Mouse (Mus musculus): ENCODE measurements around the gene Hmox2.
"Not testable (repeated sequence)": the region's sequence is repeated elsewhere in the genome, so short reads cannot be mapped to it uniquely, and the experiment has no call there.

The Hmox2 gene

DNA sequence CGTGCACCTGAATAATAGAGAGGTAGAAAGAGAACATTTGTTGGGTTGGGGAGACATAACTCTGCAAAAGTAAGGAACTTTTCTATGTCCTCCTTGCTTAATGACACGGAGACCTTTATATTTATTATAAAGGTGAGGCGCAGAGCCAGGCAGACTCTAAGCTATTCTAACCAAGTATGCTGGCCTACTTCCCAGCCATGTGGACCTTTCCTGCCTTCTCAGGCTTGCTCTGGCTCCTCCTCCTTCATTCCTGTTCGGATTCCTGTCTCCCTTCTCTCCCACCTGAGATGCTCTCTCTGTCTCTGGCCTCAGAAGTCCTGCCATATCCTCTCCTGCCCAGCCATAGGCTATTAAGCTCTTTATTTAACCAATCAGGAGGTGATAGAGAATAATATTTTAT is 895 bp upstream of the Hmox2 start:
- in situ Hi-C loops (cut with MboI) = no loop called here

DNA sequence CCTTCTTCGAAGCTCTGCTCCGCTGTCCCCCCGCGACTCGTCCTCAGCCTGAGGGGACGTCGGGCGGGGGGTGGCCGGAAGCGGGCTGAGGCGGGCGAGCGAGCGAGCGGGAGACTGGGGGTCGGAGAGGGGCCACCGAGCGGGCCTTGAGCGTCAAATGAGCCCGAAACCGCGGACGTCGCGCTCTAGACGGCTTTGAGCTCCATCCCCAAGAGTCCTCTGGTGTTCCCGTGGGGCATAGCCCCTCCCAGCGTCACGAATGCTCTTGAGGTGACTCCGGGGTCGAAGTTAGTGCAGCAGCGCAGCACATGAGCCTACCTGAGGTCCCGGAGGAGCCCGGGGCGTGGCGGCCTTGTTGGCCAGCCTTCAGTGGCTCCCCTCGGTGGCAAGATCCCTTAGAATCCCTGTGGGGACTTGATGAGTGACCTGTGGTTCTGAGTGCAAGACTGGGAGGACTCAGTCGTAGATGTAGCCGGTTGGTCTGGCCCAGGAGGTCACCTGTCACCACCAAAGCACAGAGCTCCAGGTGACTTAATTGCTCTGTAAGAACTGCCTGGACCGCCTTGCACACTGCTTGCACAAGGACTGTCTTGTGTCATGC is 467 bp downstream of the Hmox2 start:
- in situ Hi-C loops (cut with MboI) = no loop called here

GRCm38 (mm10) chr16:4727526-4727925 is 1.4 kb downstream of the Hmox2 start:
- in situ Hi-C loops (cut with MboI) = no loop called here

DNA sequence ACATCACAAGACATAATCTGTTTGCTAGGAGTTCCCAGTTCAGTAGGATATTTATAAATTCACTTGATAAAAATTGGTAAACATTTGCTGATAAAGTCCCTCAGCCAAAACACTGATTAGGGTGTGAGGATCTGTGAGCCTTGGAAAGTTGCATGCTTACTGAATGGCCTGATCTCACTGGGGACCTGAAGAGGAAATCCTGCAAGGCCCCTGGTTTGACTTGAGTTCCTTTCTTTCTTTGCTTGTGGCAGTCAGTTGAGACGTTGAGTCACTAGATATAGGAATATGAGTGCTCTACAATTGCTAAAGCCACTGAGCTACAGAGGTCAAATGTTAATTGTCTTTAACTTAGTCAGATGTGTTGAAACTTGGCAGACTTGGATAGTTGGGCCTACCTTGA is 1.8 kb downstream of the Hmox2 start:
- in situ Hi-C loops (cut with MboI) = no loop called here

DNA sequence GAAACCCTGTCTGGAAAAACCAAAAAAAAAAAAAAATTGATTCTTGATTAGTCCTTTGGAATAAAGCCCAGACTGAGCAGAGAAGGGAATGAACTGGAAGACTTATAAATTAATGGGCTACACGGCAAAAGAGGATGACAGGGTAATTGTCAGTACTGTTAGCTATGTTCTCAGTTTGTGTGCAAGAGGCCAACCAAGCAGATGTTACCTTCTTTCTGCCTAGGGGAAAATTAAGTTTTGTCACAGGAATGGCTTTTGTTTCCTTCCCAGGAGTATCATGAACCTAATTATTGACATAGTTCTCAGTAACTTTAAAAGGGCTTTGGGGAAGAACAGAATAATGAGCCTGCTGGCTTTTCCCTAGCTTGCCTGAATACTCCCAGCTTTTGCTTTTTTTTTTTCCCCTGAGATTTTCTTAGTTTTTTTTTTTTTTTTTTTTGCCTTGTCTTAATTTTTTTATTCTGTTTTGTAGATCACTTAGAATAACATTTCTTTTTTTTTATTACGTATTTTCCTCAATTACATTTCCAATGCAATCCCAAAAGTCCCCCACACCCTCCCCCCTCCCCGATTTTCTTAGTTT is 4.7 kb downstream of the Hmox2 start:
- in situ Hi-C loops (cut with MboI) = no loop called here

DNA sequence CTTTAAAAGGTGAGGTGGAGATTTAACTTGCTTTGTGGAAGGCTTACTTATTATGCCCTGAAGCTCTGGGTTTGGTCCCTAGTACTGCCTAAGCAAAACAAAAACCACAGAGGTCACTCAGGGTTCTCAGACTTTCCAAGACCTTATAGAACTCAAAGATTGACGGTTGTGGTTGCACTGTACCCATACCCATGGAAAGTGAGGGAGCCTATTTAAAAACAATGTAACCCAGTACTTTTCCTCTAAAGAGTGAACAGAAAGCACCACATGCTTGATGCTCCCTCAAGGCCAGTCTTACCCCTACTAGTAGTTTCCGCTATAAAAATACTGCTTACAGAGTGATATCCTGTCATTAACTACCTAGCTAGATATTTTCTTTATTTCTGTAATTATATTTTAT is 10.1 kb downstream of the Hmox2 start:
- in situ Hi-C loops (cut with MboI) = no loop called here

GRCm38 (mm10) chr16:4739994-4740393 is 13.8 kb downstream of the Hmox2 start:
- in situ Hi-C loops (cut with MboI) = no loop called here

GRCm38 (mm10) chr16:4742186-4742585 is 16.0 kb downstream of the Hmox2 start:
- in situ Hi-C loops (cut with MboI) = no loop called here

GRCm38 (mm10) chr16:4752155-4752554 is 26.0 kb downstream of the Hmox2 start:
- in situ Hi-C loops (cut with MboI) = no loop called here

- in situ Hi-C loops (cut with MboI) = no loop called here
Observed at GRCm38 (mm10) chr16:4754045-4754444, 27.9 kb downstream of the Hmox2 start.

DNA sequence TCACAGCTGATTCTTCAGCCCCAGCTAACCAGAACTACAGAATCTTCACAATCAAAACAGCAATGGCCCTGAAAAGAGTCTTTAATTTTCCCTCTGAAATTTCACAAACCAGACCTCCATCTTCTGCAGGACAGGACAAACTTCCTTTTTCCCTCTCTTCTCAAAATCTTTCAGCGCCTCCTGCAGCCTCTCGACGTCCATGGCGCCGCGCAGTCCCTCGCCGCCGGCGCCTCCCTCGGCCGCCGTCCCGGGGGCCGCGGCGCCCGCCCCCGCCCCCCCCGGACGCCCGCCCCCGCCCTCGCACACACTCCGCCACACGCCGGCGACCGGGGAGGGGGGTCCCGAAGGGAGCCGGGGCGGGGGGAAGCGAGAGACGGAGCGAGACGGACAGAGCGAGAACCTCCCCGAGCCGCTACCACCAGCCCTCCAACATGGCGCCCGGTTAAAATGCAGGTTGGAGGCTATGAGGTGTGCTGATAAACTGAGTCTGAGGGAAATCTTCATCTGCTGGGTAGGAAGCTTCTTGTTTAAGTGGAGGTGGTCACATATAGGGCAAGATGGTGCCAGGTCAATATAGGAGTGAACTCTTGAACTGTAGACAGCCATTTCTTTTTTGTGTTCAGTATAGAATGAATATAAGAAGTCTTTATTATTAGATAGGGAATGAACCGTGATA is 30.6 kb downstream of the Hmox2 start:
- in situ Hi-C loops (cut with MboI) = not testable (repeated sequence)

GRCm38 (mm10) chr16:4762437-4762836 is 36.3 kb downstream of the Hmox2 start:
- in situ Hi-C loops (cut with MboI) = no loop called here

DNA sequence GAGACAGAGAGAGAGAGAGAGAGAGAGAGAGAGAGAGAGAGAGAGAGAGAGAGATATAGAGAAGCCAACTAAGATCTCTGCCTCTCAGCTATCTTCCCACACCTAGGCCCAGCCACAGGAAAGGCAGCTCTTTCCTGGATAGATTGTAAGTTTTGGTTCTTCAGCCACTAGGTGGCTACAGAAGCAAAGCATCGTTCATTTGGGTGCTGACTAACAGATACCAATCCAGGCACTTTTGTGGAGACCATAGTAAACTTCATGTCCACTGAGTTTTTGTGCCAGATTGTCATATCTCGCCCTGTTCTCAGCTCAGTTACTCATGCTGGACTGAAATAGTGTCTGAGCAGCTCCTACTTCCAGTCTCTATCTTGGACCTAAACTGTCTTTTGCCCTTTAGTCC is 37.1 kb downstream of the Hmox2 start:
- in situ Hi-C loops (cut with MboI) = no loop called here

DNA sequence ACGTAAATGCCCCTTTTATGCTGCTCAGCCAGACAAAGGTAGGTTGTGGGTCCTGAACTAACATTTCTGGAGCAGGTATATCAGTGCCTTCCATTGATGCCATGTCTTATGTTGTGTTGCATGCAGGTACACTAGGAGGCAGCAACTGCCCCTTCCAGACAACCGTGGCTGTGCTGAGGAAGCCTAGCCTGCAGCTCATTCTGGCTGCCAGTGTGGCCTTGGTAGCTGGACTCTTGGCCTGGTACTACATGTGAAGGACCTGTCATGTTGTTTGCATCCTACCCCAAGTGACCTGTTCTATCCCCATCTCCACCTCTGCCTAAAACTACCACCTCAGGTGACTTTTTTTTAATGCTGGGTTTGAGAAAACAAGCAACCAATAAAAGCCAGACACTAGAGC is 39.7 kb downstream of the Hmox2 start:
- in situ Hi-C loops (cut with MboI) = no loop called here

GRCm38 (mm10) chr16:4767012-4767790 is 41.0 kb downstream of the Hmox2 start:
- in situ Hi-C loops (cut with MboI) = no loop called here

DNA sequence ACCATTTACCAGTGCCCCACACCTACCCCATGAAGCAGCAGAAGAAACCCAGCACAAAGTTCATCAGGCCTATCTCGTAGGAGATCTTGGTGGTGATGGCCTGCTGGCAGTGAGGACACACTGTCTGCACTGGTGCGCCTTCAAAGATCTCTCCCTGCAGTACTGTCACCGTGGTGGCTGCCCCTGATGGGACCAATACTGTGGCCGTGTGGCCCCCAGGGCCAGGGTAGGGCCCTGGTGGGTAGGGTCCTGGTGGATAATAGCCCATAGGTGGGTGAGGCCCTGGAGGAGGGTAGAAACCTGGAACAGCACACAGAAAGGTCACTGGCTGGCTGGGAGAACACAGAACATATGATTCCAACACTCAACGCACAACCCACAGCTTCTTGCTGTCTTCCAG is 42.6 kb downstream of the Hmox2 start:
- in situ Hi-C loops (cut with MboI) = no loop called here

- in situ Hi-C loops (cut with MboI) = no loop called here
Observed at GRCm38 (mm10) chr16:4773289-4773970, 47.3 kb downstream of the Hmox2 start.

DNA sequence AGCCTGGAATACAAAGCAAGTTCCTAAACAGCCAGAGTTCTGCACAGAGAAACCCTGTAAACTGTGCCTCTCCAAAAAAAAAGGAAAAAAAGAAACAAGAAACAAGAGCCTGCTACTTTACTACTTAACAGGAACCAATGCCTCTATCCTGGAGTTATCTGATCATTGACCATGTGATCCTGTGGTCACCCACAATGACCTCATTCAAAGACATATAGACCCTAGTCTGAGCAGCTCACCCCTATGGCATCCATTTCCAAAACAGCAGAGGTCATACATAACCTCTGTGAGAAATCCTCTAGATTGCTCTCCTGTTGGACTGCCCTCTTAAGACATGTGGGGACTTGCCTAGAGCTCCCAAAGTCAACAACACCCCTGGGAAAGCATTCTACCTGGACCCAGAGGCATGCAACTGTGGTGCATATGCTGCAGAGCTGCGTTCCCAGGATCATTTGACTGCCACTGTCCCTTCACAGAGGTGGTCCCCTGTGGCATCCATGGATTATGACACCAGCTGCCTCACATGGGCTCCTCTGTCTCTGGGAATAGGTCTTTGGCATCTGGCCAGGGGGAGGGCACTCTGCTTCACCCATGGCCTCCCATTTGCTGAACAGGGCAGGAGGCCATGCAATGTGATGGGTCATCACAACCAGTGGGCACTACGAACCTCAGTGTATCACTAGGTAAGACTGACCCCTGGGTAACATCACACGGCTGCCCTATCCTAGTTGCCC is 51.2 kb downstream of the Hmox2 start:
- in situ Hi-C loops (cut with MboI) = no loop called here

DNA sequence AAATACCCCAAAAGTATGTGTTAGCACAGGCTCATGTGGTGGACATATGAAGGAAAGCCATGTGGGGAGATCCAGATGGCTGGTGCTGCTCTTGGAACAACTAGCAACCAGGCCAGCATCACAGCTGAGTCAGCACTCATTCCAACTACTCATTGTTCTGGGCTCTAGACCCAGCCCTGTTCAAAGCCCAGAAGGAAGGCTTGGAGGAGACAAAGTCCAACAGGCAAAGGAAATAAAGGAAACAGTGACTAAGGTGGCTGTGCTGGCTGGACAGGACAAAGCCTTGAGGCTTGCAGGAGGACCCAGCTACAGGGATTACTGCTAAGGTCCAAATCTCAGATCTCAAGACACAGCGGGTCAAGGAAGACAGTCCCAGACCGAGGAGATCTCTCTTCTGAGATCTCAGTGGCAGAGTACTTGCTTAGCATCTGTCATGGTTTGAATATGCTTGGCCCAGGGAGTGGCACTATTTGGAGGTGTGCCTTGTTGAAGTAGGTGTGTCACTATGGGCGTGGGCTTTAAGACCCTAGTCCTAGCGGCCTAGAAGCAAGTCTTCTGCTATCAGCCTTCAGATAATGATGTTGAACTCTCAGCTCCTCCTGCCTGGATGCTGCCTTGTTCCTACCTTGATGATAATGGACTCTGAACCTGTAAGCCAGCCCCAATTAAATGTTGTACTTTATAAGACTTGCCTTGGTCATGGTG is 51.9 kb downstream of the Hmox2 start:
- in situ Hi-C loops (cut with MboI) = no loop called here

- in situ Hi-C loops (cut with MboI) = no loop called here
Observed at GRCm38 (mm10) chr16:4778940-4779339, 52.8 kb downstream of the Hmox2 start.

Data from mature B cell (primary cell).